Mouse (Mus musculus) heart, embryonic 16.5 days (tissue): Measurements from ENCODE around the gene Cep112. TPM values are rescaled to one million over a fixed set of nuclear protein-coding genes. Genes with fewer than 3 reads are reported as not detected.

ENCODE experiments used
- ATAC-seq: fragments of 200-750 bp; cut with Nextera tagmentation; replicated peaks from 2 replicates; pipeline ENCODE4 v1.8.0; 2017; ENCODE audit warnings: moderate number of reproducible peaks; ENCODE audit not compliant: insufficient read depth, low FRiP score; ENCODE audit errors: extremely low read depth
- H3K27ac ChIP-seq: fragments of 300-500 bp; sonication (generic); 2 replicates; pipeline ENCODE4 v1.5.1; 2014; ENCODE audit warnings: mild to moderate bottlenecking, low read length, control low read depth, moderate library complexity
- H3K27me3 ChIP-seq: fragments of 300-500 bp; sonication (generic); 2 replicates; pipeline ENCODE4 v1.6.1; 2014; ENCODE audit warnings: low read length, mixed read lengths; ENCODE audit not compliant: control insufficient read depth, insufficient read depth
- H3K36me3 ChIP-seq: fragments of 300-500 bp; sonication (generic); 2 replicates; pipeline ENCODE4 v1.6.1; 2014; ENCODE audit not compliant: control insufficient read depth, insufficient read depth
- H3K4me1 ChIP-seq: fragments of 300-500 bp; sonication (generic); 2 replicates; pipeline ENCODE4 v1.6.1; 2014; ENCODE audit warnings: low read length, mixed read lengths; ENCODE audit not compliant: control insufficient read depth, insufficient read depth
- H3K4me2 ChIP-seq: fragments of 300-500 bp; sonication (generic); 2 replicates; pipeline ENCODE4 v1.6.1; 2014; ENCODE audit warnings: low read depth, mild to moderate bottlenecking, control low read depth, low read length
- H3K4me3 ChIP-seq: fragments of 300-500 bp; sonication (generic); 2 replicates; pipeline ENCODE4 v1.5.1; 2014; ENCODE audit warnings: mild to moderate bottlenecking, control low read depth, low read length
- H3K9ac ChIP-seq: fragments of 300-500 bp; sonication (generic); 2 replicates; pipeline ENCODE4 v1.6.1; 2014; ENCODE audit warnings: low read length, control low read depth
- H3K9me3 ChIP-seq: fragments of 300-500 bp; sonication (generic); replicated peaks from 2 replicates; pipeline ENCODE4 v1.6.1; 2016; ENCODE audit warnings: low read length; ENCODE audit not compliant: control insufficient read depth
- WGBS: fragments of 180-500 bp; shearing (Covaris S2); extraction: QIAGEN DNeasy Blood & Tissue Kit; methylation state at CpG from one replicate; pipeline ENCODE4 v1.1.7; 2014; 5-methylcytosine and 5-hydroxymethylcytosine counted together
- polyA plus RNA-seq: library from polyadenylated mRNA; unstranded; fragments of >200 nt; fragmentation: Nextera tagmentation; extraction: Ambion mirVana; gene quantifications from 2 replicates; pipeline ENCODE4 v1.2.1, GENCODE M21; 2015

Gene Cep112
- polyA plus RNA-seq, 1 experiment from 2014 or later: 6.3 TPM

DNA sequence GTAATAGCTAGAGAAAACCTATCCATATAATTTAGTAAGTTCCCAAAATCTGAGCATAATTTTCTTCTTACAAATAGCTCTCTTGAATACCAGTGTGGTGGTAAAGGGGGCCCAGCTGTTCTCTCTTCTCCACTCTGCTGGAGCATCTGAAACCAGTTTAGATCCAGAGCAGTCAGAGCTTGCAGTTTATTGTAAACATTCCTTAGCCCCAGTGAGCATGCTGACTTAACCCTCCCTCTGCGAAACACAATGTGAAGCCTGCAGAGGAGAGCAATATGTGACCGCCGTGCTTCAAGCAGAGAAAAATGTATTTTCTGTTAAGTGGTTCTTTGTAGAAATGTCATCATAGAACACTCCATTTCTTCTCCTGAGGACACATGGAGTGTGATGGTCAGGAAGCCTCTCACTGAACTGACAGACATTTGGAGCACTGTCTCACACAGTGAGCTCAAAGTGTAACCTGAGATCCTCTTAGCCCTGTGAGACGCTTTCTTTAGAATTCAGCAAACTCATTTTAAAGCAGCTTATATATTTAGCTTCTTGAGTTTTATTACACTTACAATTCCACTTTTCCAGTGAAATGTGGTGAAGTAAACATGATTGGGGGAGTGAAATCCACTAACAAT, 128.1 kb downstream of the Cep112 start:
- WGBS: 46% methylated on average over 4 of the region's 4 CpGs
- ATAC-seq: no peak
- H3K4me3 ChIP-seq: no peak overlapping the region
- H3K9ac ChIP-seq: no peak overlapping the region
- no peaks in the 10 kb centered on the region; the same call in 1 of the 2 replicates for H3K4me1 ChIP-seq
- no peaks in the 10 kb centered on the region for H3K36me3 ChIP-seq
- no peak overlapping the region for H3K4me2 ChIP-seq
- no peak overlapping the region for H3K27ac ChIP-seq
- no peaks in the 10 kb centered on the region for H3K27me3 ChIP-seq
- H3K9me3 ChIP-seq: no peaks in the 10 kb centered on the region

DNA sequence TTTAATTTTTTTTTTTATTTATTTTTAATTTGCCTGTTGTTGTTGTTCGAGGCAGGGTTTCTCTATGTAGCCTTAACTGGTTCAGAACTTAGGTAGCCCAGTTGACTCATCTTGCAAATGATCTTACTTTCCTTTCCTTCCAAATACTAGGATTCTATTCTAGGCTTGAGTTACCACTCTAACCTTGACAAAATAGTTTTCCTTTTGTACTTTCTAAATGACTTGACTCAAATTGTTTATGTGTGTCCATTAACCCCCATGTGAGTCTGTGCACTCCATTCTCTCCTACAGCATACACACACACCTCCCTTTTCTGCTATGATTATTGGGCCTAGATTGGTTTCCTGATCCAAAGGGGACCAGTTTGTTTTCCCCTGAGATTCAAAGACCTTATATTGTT, 128.9 kb downstream of the Cep112 start:
- no peak overlapping the region for H3K4me3 ChIP-seq
- H3K4me2 ChIP-seq: no peak overlapping the region
- no peaks in the 10 kb centered on the region; the same call in 1 of the 2 replicates for H3K4me1 ChIP-seq
- 87% methylated on average over 1 of the region's 1 CpGs for WGBS
- ATAC-seq: no peak
- no peaks in the 10 kb centered on the region for H3K36me3 ChIP-seq
- no peak overlapping the region for H3K27ac ChIP-seq
- H3K9ac ChIP-seq: no peak overlapping the region
- no peaks in the 10 kb centered on the region for H3K9me3 ChIP-seq
- H3K27me3 ChIP-seq: no peaks in the 10 kb centered on the region

DNA sequence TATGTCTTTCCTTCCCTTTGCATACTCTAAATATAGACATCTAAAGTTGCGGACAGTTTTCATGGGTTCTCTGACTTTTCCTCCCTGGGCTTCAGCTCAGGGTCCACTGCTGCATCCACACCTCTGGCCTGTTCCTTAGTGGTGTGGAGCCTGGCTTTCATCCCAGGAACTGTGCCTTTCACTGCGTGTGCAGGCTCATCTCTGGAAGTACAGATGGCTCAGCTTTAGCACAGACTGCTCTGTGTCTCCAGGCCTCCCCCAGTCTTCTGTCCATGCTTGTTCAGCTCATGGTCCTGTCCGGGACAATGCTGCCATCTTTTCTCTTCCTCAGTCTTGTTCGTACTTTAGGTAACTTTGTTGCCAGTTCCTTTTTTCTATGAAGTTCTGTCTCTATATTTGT, 133.6 kb downstream of the Cep112 start:
- WGBS: 77% methylated on average over 4 of the region's 4 CpGs
- no peaks in the 10 kb centered on the region for H3K36me3 ChIP-seq
- H3K27me3 ChIP-seq: no peaks in the 10 kb centered on the region
- H3K4me2 ChIP-seq: no peak overlapping the region
- no peak overlapping the region for H3K4me3 ChIP-seq
- no peak for ATAC-seq
- H3K4me1 ChIP-seq: no peaks in the 10 kb centered on the region
- H3K27ac ChIP-seq: no peak overlapping the region
- no peaks in the 10 kb centered on the region for H3K9me3 ChIP-seq
- H3K9ac ChIP-seq: no peak overlapping the region

DNA sequence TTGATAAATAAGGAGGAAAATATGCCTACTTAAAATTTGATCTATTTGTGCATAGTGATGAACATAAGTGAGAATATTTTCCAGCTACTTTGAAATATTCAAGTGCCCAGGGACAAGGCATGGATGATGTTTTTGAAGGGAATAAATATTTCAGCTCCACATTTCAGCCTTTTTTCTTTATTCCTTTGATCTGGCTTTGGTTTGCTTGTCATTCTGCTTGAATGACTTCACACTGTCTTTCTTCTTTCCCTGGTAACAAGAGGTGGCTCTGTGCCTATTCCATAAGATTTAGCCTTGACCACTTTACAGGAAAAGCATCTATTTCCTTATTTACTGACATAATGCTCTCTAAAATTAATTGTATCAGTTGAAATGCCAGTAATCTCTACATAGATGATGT, 134.5 kb downstream of the Cep112 start:
- H3K9ac ChIP-seq: no peak overlapping the region
- H3K27ac ChIP-seq: no peak overlapping the region
- H3K36me3 ChIP-seq: no peaks in the 10 kb centered on the region
- H3K4me2 ChIP-seq: no peak overlapping the region
- no peaks in the 10 kb centered on the region for H3K9me3 ChIP-seq
- ATAC-seq: no peak
- no peak overlapping the region for H3K4me3 ChIP-seq
- H3K4me1 ChIP-seq: no peaks in the 10 kb centered on the region
- H3K27me3 ChIP-seq: no peaks in the 10 kb centered on the region

DNA sequence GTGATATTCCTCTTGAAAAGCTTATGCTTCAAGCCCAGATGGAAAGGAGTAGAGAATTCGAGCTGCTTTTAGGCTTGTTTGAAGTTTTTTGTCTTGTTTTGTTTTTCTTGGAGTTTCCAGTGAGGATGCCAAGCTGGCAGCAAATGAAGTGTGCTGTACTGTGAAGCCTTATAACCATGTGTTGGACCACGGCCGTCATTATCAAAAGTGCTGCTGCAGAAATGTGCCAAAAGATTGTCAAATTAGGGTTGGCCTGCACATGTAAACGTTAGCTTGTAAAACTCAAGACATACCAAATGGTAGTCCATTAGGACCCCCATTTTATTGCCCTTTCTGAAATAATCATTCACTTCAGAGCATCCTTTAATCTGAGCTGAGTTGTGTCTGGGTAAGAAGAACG, 137.1 kb downstream of the Cep112 start:
- Histone ChIP-seq H3K9ac (no peak overlapping the region), H3K27me3 (no peaks in the 10 kb centered on the region), H3K4me3 (no peak overlapping the region), H3K27ac (no peak overlapping the region), H3K4me2 (no peak overlapping the region), H3K4me1 (no peaks in the 10 kb centered on the region), H3K9me3 (no peaks in the 10 kb centered on the region), H3K36me3 (no peaks in the 10 kb centered on the region)
- ATAC-seq: no peak
- WGBS: 64% methylated on average over 5 of the region's 5 CpGs

DNA sequence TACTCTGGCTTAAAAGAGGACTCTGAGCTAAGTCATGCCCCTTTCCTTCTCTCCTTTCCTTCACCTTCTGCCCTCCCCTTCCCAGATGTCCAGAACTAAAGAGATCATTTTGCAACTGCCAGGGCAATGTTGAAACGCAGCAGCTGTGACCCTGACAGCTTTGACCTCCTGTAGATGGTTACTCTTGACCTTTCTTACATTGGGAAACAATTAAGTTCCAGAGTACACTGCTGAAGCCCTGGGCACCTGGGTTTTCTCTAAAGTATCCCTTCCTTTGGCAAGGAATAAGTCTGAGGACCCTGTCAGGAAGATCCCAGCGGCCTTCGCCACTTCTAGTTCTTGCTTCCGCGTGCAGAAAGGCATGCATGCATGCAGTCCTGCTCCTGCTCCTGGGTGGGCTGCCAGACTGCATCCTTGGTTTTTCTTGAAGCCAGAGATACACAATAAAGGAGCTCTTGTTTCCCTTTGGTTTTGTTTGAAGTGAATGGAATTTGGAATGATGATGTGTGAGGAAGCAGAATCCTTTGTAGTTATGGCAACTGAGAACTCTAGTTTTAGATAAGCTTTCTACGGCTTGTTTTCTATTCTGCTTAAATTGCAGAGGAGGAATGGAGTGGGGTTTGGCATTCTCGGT, 161.7 kb downstream of the Cep112 start:
- Histone ChIP-seq H3K9ac (no peak overlapping the region), H3K9me3 (no peaks in the 10 kb centered on the region), H3K27ac (no peak overlapping the region), H3K4me1 (no peaks in the 10 kb centered on the region), H3K4me3 (no peak overlapping the region), H3K36me3 (no peaks in the 10 kb centered on the region), H3K4me2 (no peak overlapping the region), H3K27me3 (no peaks in the 10 kb centered on the region)
- ATAC-seq: no peak
- WGBS: 56% methylated on average over 7 of the region's 7 CpGs

DNA sequence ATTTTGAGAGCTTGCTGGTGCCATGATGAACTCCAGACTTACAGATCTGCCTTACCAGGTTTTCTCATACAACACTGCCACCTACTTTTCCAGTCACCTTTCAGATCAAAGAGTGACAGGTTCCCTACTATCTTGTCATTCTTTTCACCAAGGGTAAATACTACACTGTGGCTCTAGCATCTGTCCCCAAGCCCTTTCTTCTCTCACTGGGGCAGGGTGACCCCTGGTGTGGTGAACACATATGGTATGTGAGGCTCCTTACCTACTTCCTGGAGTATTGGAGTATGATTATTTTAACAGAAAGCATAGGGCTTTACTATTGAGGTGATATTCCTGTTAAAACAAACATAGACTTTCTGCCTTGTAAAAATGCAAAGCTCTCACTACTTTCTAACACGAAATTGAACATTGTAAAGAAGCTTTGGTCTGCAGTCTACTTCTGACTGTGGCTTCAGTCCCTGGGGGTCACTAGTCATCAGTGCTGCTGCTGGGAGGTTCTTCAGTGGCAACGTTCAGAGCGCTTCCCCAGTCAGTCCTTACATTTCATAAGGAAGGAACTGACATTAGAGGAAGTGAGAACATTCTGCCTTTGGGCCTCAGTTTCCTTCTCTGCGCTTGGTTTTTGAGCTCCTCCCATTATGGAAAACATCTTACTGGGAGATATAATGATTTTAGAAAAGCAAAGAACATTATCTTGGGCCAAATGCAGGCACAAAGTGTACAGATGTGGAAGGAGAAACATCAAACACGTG, 168.4 kb downstream of the Cep112 start:
- H3K9ac ChIP-seq: no peak overlapping the region
- H3K36me3 ChIP-seq: no peaks in the 10 kb centered on the region
- no peak overlapping the region; the same call in 1 of the 2 replicates for H3K27ac ChIP-seq
- H3K4me1 ChIP-seq: no peaks in the 10 kb centered on the region
- H3K27me3 ChIP-seq: no peaks in the 10 kb centered on the region
- H3K4me3 ChIP-seq: no peak overlapping the region
- no peak for ATAC-seq
- H3K9me3 ChIP-seq: no peaks in the 10 kb centered on the region
- no peak overlapping the region for H3K4me2 ChIP-seq
- WGBS: 63% methylated on average over 5 of the region's 5 CpGs

DNA sequence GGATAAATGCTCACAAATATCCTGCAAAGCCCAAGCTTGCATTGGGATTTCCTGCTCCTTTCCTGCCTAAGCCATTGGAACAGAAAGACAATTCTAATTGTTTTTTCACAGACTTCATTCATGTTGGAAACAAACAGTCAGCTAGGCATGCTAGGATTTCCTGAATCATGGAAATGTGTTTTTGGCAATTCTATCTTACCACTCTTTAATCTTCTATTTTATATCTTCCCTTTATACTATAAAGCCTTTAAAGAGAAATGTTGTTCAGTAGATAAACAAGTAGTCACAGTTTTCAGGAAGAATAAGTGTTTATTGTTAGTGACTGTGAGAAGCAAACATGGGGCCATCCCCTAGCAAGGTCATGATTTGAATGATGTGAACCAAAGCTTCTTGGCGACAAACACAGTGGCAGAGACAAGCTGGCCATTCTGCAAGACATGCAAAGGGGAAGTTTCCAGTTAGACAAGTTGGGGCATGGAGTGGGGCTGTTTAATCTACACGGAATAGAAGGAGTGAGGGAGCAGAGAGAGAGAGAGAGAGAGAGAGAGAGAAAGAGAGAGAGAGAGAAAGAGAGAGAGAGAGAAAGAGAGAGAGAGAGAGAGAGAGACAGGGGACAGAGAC, 169.1 kb downstream of the Cep112 start:
- no peaks in the 10 kb centered on the region for H3K9me3 ChIP-seq
- H3K4me1 ChIP-seq: no peaks in the 10 kb centered on the region
- no peaks in the 10 kb centered on the region for H3K27me3 ChIP-seq
- H3K36me3 ChIP-seq: no peaks in the 10 kb centered on the region
- ATAC-seq: no peak
- H3K4me3 ChIP-seq: no peak overlapping the region
- H3K27ac ChIP-seq: no peak overlapping the region; the same call in 1 of the 2 replicates
- no peak overlapping the region for H3K4me2 ChIP-seq
- H3K9ac ChIP-seq: no peak overlapping the region
- WGBS: 53% methylated on average over 2 of the region's 2 CpGs

DNA sequence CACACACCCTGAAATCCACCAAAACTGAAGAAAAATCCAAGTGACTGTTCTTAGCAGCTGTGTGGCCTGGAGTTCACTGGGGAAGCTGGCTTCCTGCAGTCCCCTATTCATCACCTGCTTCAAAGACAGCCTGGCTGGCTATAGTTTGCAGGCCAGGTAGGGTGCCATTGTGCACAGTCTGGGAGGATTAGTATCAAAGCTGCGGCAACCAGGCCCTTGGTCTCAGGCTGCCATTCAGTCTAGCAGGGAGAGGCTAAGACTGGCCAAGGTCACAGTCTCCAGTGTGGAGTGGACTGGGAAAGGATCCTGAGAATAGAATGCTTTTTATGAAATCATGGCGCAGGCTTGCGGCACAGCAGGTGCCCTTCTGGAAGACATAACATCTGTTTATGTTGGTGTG, 180.3 kb downstream of the Cep112 start:
- Histone ChIP-seq H3K27ac (no peak overlapping the region), H3K27me3 (no peaks in the 10 kb centered on the region), H3K9ac (no peak overlapping the region), H3K36me3 (no peaks in the 10 kb centered on the region), H3K4me1 (no peaks in the 10 kb centered on the region), H3K4me3 (no peak overlapping the region), H3K4me2 (no peak overlapping the region), H3K9me3 (no peaks in the 10 kb centered on the region)
- ATAC-seq: no peak
- 68% methylated on average over 3 of the region's 3 CpGs for WGBS
